Mouse (Mus musculus) midbrain, embryonic 15.5 days (tissue): Measurements from ENCODE around the gene Clcc1. TPM values are rescaled to one million over a fixed set of nuclear protein-coding genes. Genes with fewer than 3 reads are reported as not detected.
A peak's percentile ranks its signal among the peaks of the same experiment; 100 is the strongest.

Experiments
- ATAC-seq: fragments of 200-750 bp; cut with Nextera tagmentation; replicated peaks from 2 replicates; pipeline ENCODE4 v1.8.0; 2017; ENCODE audit warnings: moderate TSS enrichment
- H3K27ac ChIP-seq: fragments of 300-500 bp; sonication (generic); 2 replicates; pipeline ENCODE4 v1.5.1; 2015; ENCODE audit warnings: mild to moderate bottlenecking, inconsistent platforms
- H3K27me3 ChIP-seq: fragments of 300-500 bp; sonication (generic); replicated peaks from 2 replicates; pipeline ENCODE4 v1.6.1; 2015; ENCODE audit warnings: inconsistent platforms
- H3K36me3 ChIP-seq: fragments of 300-500 bp; sonication (generic); replicated peaks from 2 replicates; pipeline ENCODE4 v1.6.1; 2015; ENCODE audit warnings: inconsistent platforms
- H3K4me1 ChIP-seq: fragments of 300-500 bp; sonication (generic); 2 replicates; pipeline ENCODE4 v1.6.1; 2015; ENCODE audit warnings: inconsistent platforms
- H3K4me2 ChIP-seq: fragments of 300-500 bp; sonication (generic); 2 replicates; pipeline ENCODE4 v1.6.1; 2015; ENCODE audit warnings: inconsistent platforms, mild to moderate bottlenecking, moderate library complexity
- H3K4me3 ChIP-seq: fragments of 300-500 bp; sonication (generic); 2 replicates; pipeline ENCODE4 v1.5.1; 2015; ENCODE audit warnings: mild to moderate bottlenecking, inconsistent platforms
- H3K9ac ChIP-seq: fragments of 300-500 bp; sonication (generic); 2 replicates; pipeline ENCODE4 v1.6.1; 2015; ENCODE audit warnings: mild to moderate bottlenecking, inconsistent platforms
- H3K9me3 ChIP-seq: fragments of 300-500 bp; sonication (generic); 2 replicates; pipeline ENCODE4 v1.6.1; 2016; ENCODE audit warnings: inconsistent platforms
- WGBS: fragments of 180-500 bp; shearing (Covaris S2); methylation state at CpG from one replicate; pipeline ENCODE4 v1.1.7; 2015; ENCODE audit warnings: mixed read lengths; 5-methylcytosine and 5-hydroxymethylcytosine counted together
- polyA plus RNA-seq: library from polyadenylated mRNA; unstranded; fragments of >200 nt; fragmentation: Nextera tagmentation; extraction: Ambion mirVana; gene quantifications from 2 replicates; pipeline ENCODE4 v1.2.1, GENCODE M21; 2015

The Clcc1 gene
- polyA plus RNA-seq, 1 experiment from 2014 or later, result 48.3 TPM

DNA sequence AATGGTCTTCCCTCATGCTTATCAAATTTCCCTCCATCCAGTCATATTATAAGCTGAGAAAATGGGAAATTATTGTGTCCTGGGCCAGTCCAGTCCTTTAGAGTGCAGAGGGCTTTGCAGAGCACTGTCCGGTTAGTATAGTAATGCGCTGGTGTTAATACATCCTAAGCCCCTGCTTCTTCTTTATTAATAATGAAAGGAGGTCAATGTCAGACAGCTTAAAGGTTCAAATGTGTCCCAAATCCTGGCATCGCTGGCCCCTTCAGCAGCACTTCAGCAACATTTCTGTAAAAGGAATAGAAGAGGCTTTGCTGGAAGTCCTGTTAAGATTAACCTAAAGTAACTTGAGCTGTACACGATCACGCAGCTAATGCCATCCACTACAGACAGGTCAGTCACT lies 57.6 kb downstream of the Clcc1 start:
- no peak for ATAC-seq
- WGBS, result 89% methylated on average over 5 of the region's 5 CpGs
- no peak overlapping the region for H3K9ac ChIP-seq

DNA sequence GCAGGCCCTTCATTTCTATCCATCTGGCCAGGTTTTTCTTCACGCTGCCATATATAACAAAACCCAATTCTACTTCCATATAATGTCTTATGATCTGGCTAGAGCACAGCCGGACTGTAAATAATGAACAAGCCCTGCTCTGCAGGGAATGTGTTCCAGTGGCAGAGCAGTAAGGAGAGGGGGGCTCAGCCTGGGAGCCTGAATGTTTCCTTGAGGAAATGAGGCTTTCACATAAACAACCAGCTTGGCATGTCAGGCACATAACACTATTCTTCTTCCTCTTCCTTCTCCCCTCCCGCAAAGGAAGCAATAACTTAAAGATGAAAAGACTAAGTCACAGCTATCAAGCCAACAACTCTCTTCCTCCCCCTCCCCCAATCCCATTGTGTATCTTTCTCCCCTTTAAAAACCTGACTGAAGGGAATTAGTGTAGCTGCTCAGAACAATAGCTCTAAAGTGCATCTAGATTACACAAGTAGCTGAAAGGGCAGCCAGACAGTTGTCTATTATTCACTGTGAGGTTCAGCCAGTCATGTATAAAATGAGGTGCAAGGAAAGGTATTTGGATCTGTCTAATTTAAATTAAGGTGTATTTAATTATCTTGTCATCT lies 59.5 kb downstream of the Clcc1 start:
- Histone ChIP-seq H3K27me3 (no peaks in the 10 kb centered on the region), H3K4me1 (no peaks in the 10 kb centered on the region), H3K9me3 (no peaks in the 10 kb centered on the region), H3K9ac (no peak overlapping the region), H3K36me3 (no peaks in the 10 kb centered on the region), H3K4me2 (no peak overlapping the region), H3K4me3 (no peak overlapping the region), H3K27ac (no peak overlapping the region)
- 31% methylated on average over 3 of the region's 3 CpGs for WGBS
- ATAC-seq, result 0 out of 2 replicates have a peak, but pooled peaks have one; percentile 37

More for the DNA sequence above, 57.6 kb downstream of the Clcc1 start:
- no peaks in the 10 kb centered on the region for H3K9me3 ChIP-seq
- no peak overlapping the region for H3K4me3 ChIP-seq
- no peaks in the 10 kb centered on the region for H3K27me3 ChIP-seq
- no peak overlapping the region for H3K4me2 ChIP-seq
- no peaks in the 10 kb centered on the region for H3K36me3 ChIP-seq
- H3K4me1 ChIP-seq, result no peaks in the 10 kb centered on the region
- no peak overlapping the region for H3K27ac ChIP-seq

DNA sequence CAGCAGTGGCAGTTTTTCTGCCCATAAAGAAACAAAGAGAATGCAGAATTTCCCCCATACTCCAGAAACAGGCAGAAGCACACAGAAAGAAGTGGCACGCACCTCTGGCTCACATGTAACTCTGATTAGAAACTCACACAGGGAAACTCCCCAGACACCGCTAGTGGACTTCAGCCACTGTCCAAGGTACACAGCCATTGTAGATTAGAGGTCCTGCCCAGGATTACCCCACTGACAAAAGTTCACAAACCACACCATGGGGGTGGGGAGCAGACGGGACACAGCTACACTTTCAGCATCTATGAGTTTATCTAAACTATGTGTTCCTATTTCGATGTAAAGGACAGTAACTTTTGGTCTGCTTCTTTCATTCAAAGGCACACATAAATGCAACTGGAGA lies 61.1 kb downstream of the Clcc1 start:
- WGBS, result 89% methylated on average over 4 of the region's 4 CpGs

DNA sequence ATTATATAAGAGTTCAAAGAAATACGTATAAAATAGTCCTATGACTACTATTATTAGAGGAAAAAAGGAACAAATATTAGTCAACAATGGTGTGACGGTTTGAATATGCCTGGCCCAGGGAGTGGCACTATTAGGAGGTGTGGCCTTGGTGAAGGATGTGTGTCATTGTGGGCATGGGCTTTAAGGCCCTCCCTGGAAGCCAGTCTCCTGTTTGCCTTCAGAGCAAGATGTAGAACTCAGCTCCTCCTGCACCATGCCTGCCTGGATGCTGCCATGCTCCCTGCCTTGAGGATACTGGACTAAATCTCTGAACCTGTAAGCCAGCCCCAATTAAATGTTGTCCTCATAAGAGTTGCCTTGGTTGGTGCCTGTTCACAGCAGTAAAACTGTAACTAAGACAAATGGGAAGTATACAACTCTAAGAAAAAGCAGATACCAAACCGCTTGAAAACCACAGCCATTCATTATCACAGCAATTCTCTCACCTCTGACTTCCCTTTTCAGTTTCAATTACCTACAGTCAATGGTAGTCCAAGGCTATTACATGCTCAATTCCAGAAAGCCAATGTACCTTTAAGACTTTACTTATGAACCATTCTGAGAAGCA lies 64.3 kb downstream of the Clcc1 start:
- peaks cover 16% of the 10 kb centered on the region for H3K4me1 ChIP-seq
- no peak for ATAC-seq
- H3K4me2 ChIP-seq, result no peak overlapping the region
- no peak overlapping the region for H3K27ac ChIP-seq
- no peaks in the 10 kb centered on the region for H3K36me3 ChIP-seq
- no peak overlapping the region for H3K9ac ChIP-seq
- no peaks in the 10 kb centered on the region for H3K27me3 ChIP-seq
- no peak overlapping the region for H3K4me3 ChIP-seq
- H3K9me3 ChIP-seq, result no peaks in the 10 kb centered on the region
- WGBS, result 96% methylated on average over 3 of the region's 3 CpGs

More for the DNA sequence above, 61.1 kb downstream of the Clcc1 start:
- Histone ChIP-seq H3K4me2 (no peak overlapping the region), H3K36me3 (no peaks in the 10 kb centered on the region), H3K9me3 (no peaks in the 10 kb centered on the region), H3K27me3 (no peaks in the 10 kb centered on the region), H3K27ac (no peak overlapping the region), H3K4me3 (no peak overlapping the region), H3K9ac (no peak overlapping the region), H3K4me1 (no peaks in the 10 kb centered on the region)
- no peak for ATAC-seq

DNA sequence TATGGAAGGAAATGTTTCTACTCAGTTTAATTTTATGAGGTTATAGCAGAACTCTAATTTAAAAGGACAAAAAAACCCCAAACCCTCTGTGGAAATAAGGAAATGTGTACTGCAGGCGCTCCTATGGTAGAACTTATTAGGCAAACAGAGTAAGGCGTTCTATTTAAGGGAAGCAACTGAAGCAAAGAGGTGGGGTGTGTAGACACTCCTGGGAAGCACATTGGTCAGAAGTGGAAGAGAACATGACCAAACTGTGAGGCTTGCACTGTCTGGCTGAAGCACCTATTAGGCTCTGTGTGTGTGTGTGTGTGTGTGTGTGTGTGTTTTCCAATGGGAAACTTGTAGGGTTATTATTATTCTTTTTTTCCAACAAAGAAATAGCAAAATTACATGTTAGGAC lies 65.6 kb downstream of the Clcc1 start:
- H3K4me1 ChIP-seq, result peaks cover 17% of the 10 kb centered on the region
- H3K9ac ChIP-seq, result no peak overlapping the region
- H3K4me2 ChIP-seq, result no peak overlapping the region
- H3K9me3 ChIP-seq, result no peaks in the 10 kb centered on the region
- no peaks in the 10 kb centered on the region for H3K27me3 ChIP-seq
- WGBS, result 86% methylated on average over 2 of the region's 2 CpGs
- no peaks in the 10 kb centered on the region for H3K36me3 ChIP-seq
- no peak overlapping the region for H3K27ac ChIP-seq
- no peak for ATAC-seq
- H3K4me3 ChIP-seq, result no peak overlapping the region

DNA sequence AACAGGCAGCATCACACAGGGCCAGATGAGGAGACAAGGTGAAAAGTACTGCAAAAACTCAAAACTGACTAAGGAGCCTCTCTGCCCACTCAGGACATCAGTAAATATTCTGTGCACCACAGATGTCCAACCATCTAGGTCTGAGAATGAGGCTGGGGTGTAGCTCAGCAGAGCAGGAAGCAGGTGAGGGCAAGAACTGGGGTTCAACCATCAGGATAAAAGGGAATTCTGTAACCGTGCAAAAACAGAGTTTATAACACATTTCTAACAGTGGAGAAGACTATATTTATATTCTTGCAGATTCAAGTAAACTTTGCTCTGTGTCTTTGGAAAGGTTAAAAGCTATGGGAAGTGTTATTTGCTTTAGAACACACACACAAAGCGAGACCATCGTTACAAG lies 66.0 kb downstream of the Clcc1 start:
- no peaks in the 10 kb centered on the region for H3K36me3 ChIP-seq
- WGBS, result 77% methylated on average over 3 of the region's 3 CpGs
- ATAC-seq, result no peak
- H3K4me1 ChIP-seq, result peaks cover 17% of the 10 kb centered on the region
- H3K4me2 ChIP-seq, result no peak overlapping the region
- no peak overlapping the region for H3K4me3 ChIP-seq
- no peak overlapping the region for H3K9ac ChIP-seq
- no peak overlapping the region for H3K27ac ChIP-seq
- no peaks in the 10 kb centered on the region for H3K27me3 ChIP-seq
- no peaks in the 10 kb centered on the region for H3K9me3 ChIP-seq

DNA sequence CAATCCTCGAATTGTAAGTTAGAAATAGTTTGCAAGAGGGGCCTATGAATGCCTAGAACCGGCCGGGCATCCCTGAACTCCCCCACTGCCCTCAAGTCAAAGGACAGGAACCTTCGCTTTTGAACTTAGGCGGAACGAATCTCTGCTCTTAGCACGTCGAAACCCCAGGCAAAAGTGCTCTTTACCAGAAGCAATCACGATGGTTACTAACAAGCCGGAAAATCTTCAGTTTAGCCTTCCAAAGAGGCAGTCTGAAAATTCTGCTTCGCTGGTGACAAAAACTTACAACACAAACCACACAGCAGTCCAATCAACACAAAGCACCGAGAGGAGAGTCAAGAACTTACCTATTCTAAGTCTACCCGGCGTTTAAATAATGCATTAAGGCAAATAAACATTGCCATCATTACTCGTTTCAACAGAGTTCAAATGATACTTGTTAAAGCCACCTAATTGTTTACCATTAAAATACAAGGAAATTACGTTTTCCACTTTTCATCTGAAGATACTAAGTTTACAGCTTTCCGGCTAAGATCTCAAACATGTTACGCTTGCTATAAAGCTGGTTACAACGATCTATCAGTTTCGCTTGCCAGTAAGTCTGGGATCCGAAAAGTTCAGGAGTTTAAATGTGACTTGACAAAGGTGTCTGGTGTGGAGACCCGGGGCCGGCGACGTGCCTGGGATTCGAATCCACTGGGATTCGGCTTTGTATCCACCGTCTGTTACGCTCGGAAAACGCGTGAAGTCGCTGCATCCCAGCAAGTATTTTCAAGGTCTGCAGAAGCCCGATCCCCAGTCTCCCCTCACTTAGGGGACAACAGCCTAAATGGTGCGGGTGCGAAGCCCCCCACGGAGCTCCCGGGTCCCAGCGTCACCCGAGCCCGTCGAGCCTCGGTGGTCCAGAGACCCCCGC lies 67.6 kb downstream of the Clcc1 start:
- H3K4me3 ChIP-seq, result peak overlapping the region; percentile 62
- no peaks in the 10 kb centered on the region for H3K36me3 ChIP-seq
- ATAC-seq, result no peak; the same call in 1 of the 2 replicates
- H3K9me3 ChIP-seq, result no peaks in the 10 kb centered on the region
- H3K4me2 ChIP-seq, result peak overlapping the region; percentile 71
- H3K27ac ChIP-seq, result peak overlapping the region; percentile 76
- H3K27me3 ChIP-seq, result no peaks in the 10 kb centered on the region
- peak overlapping the region; percentile 52 for H3K9ac ChIP-seq
- under 1% methylated on average over 44 of the region's 44 CpGs for WGBS
- peaks cover 17% of the 10 kb centered on the region for H3K4me1 ChIP-seq

DNA sequence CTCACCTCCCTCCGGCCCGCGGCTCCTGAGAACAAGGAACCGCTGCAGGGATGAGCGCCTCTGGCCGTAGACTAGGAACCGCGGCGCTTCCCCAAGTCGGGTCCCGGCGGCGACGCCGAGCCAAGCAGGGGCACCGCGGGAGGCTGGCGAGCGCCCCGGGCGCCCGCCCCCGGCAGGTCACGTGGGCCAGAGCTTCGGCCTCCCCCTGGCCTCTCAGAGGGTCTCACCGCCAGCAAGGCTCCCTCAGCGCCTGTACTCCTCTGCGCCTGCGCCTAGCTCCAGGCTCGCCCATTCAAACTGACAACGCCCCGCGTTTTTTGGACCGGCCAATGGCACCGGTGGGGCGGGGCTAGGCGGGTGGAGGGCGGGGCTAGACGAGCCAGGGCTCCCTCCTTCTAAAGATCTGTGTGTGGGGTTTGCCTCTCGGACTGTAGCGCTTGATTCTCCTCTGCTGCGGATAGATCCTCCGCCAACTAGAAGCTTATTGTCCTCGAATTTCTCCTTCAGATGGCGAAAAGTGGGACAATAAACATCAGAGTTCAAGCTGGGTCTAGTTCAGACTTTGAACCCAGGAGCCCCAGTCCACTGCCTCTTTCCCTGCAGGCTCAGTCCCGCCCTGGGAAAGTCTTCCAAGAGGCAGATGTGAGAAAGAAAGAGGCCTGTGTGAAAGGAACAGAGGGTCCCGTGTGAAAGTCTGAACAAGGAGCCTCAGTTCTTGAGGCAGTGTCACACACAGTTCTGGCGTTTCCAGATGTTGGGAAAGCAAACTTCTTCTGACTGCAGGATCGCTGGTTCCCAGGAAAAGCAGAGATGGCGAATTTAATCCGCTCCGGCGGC lies 68.5 kb downstream of the Clcc1 start, which contains the start of gene Gpsm2:
TSS of gene Gpsm2 (minus strand) at position 274 of the 837 bp plus-strand sequence.
- no peaks in the 10 kb centered on the region for H3K27me3 ChIP-seq
- H3K27ac ChIP-seq, result peak within 1 kb of the TSS; percentile 76
- peaks cover 17% of the 10 kb centered on the region for H3K4me1 ChIP-seq
- WGBS, result 1% methylated on average over 52 of the region's 53 CpGs
- H3K4me3 ChIP-seq, result peak within 1 kb of the TSS; percentile 62
- H3K9ac ChIP-seq, result peak within 1 kb of the TSS; percentile 52
- no peaks in the 10 kb centered on the region for H3K36me3 ChIP-seq
- peak within 1 kb of the TSS; percentile 71 for H3K4me2 ChIP-seq
- peak; percentile 99 for ATAC-seq
- no peaks in the 10 kb centered on the region for H3K9me3 ChIP-seq

DNA sequence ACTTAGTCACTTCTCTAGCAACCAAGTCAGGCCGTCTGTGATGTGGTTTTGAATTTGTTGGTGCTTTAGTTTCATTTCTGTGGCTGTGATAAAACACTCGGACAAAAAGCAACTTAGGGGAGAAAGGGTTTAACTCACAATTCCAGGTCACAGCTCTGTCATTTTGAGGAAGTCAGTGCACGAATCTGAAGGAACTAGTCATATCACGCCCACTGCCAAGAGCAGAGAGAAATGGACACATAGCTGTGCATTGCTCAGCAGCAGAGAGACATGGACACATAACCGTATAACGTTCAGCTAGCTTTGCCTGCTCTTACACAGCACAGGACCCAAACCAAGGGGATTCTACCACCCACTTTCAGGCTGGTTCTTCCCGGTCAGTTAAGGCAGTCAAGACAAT lies 72.7 kb downstream of the Clcc1 start:
- Histone ChIP-seq H3K4me2 (no peak overlapping the region), H3K9me3 (no peaks in the 10 kb centered on the region), H3K27ac (no peak overlapping the region), H3K36me3 (no peaks in the 10 kb centered on the region), H3K4me1 (0 out of 2 replicates have a peak, but pooled peaks cover 5% of the 10 kb centered on the region), H3K4me3 (no peak overlapping the region), H3K27me3 (no peaks in the 10 kb centered on the region), H3K9ac (no peak overlapping the region)
- WGBS, result 92% methylated on average over 7 of the region's 7 CpGs
- no peak for ATAC-seq

DNA sequence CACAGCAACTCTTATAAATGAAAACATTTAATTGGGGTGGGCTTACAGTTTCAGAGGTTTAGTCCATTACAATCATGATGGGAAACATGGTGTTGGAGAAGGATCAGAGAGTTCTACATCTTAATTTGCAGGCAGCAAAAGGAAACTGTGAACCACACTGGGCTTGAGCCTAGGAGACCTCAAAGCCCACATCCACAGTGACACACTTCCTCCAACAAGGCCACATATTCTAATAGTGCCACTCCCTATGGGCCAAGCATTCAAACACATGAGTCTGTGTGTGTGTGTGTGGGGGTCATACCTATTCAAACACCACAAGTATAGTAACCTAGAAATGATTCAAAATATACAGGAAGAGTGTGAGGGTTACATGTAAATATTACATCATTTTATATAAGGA lies 73.6 kb downstream of the Clcc1 start:
- no peak for ATAC-seq
- no peaks in the 10 kb centered on the region for H3K9me3 ChIP-seq
- H3K27me3 ChIP-seq, result no peaks in the 10 kb centered on the region
- no peaks in the 10 kb centered on the region for H3K36me3 ChIP-seq
- H3K9ac ChIP-seq, result no peak overlapping the region
- 0 out of 2 replicates have a peak, but pooled peaks cover 5% of the 10 kb centered on the region for H3K4me1 ChIP-seq
- H3K4me3 ChIP-seq, result no peak overlapping the region
- no peak overlapping the region for H3K27ac ChIP-seq
- no peak overlapping the region for H3K4me2 ChIP-seq

DNA sequence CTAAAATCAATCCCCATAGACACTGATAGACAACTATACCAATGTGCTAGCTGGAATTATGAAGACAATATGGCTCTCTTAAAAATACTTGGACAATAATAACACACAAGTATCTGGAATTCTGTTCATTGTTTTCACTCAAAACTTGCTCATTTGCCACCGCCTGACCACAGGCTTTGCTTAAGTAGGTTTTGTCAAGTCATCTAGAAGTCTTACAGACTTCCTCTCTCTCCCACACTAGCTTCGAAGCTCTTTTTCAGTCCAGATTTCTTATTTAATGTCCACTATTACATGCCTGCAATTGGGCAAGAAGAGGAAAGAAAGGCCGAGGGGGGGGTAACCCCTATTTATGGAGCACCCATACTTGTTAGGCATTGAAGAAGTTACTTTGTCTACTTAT lies 74.1 kb downstream of the Clcc1 start:
- Histone ChIP-seq H3K27me3 (no peaks in the 10 kb centered on the region), H3K9ac (no peak overlapping the region), H3K4me3 (no peak overlapping the region), H3K27ac (no peak overlapping the region), H3K4me2 (no peak overlapping the region), H3K36me3 (no peaks in the 10 kb centered on the region), H3K4me1 (0 out of 2 replicates have a peak, but pooled peaks cover 3% of the 10 kb centered on the region), H3K9me3 (no peaks in the 10 kb centered on the region)
- ATAC-seq, result no peak
- 98% methylated on average over 3 of the region's 3 CpGs for WGBS
